Mouse (Mus musculus) testis, postnatal 14 days (tissue): Measurements from ENCODE around the gene Bcl2l15.
"Not testable (repeated sequence)": the region's sequence is repeated elsewhere in the genome, so short reads cannot be mapped to it uniquely, and the experiment has no call there.

Experiments used
- DNase-seq: peaks from one replicate; pipeline ENCODE4 v3.0.0; 2021; ENCODE audit warnings: low spot score

Bcl2l15 gene

GRCm38 (mm10) chr3:103831146-103831545 lies 1.3 kb upstream of the Bcl2l15 start:
- no peak for DNase-seq

- no peak for DNase-seq
These were observed 1.6 kb downstream of the Bcl2l15 start for GRCm38 (mm10) chr3:103834001-103834400.

GRCm38 (mm10) chr3:103835272-103835950 lies 3.0 kb downstream of the Bcl2l15 start:
- no peak for DNase-seq

- DNase-seq = no peak
These were observed 3.5 kb downstream of the Bcl2l15 start for GRCm38 (mm10) chr3:103835951-103836310.

- DNase-seq = no peak
These were observed 4.1 kb downstream of the Bcl2l15 start for GRCm38 (mm10) chr3:103836453-103836852.

GRCm38 (mm10) chr3:103839711-103840110 lies 7.3 kb downstream of the Bcl2l15 start:
- no peak for DNase-seq

- DNase-seq = not testable (repeated sequence)
These were observed 7.8 kb downstream of the Bcl2l15 start for GRCm38 (mm10) chr3:103840195-103840594.

- DNase-seq = not testable (repeated sequence)
These were observed 8.5 kb downstream of the Bcl2l15 start for GRCm38 (mm10) chr3:103840946-103841345.

- no peak for DNase-seq
These were observed 18.4 kb downstream of the Bcl2l15 start for GRCm38 (mm10) chr3:103850644-103851363.

GRCm38 (mm10) chr3:103851481-103851880 lies 19.1 kb downstream of the Bcl2l15 start:
- DNase-seq = no peak

- no peak for DNase-seq
These were observed 19.5 kb downstream of the Bcl2l15 start for GRCm38 (mm10) chr3:103851882-103852281.

- DNase-seq = no peak
These were observed 20.3 kb downstream of the Bcl2l15 start for GRCm38 (mm10) chr3:103852565-103853299.

- DNase-seq = no peak
These were observed 21.4 kb downstream of the Bcl2l15 start for GRCm38 (mm10) chr3:103853804-103854203.

- no peak for DNase-seq
These were observed 24.8 kb downstream of the Bcl2l15 start for GRCm38 (mm10) chr3:103857036-103857805.

GRCm38 (mm10) chr3:103857977-103858563 lies 25.7 kb downstream of the Bcl2l15 start:
- DNase-seq = no peak

GRCm38 (mm10) chr3:103858881-103859801 lies 26.7 kb downstream of the Bcl2l15 start, which contains the start of gene Ptpn22:
Gene Ptpn22, plus strand, starts transcription at chr3:103859795.
- no peak for DNase-seq

- DNase-seq = no peak
These were observed 27.5 kb downstream of the Bcl2l15 start for GRCm38 (mm10) chr3:103859851-103860391.

GRCm38 (mm10) chr3:103862721-103863220 lies 30.4 kb downstream of the Bcl2l15 start:
- DNase-seq = no peak

- no peak for DNase-seq
These were observed 31.8 kb downstream of the Bcl2l15 start for GRCm38 (mm10) chr3:103864200-103864599.

- no peak for DNase-seq
These were observed 35.1 kb downstream of the Bcl2l15 start for GRCm38 (mm10) chr3:103867424-103867971.
